Mouse (Mus musculus) lung, postnatal 0 days (tissue): Measurements from ENCODE around the gene 4931428F04Rik.

Source experiments
- CTCF ChIP-seq: IDR thresholded peaks from 2 replicates; pipeline ENCODE4 v1.5.1; 2016; ENCODE audit warnings: antibody characterized with exemption, mild to moderate bottlenecking
- EP300 ChIP-seq: IDR thresholded peaks from 2 replicates; pipeline ENCODE4 v1.6.1; 2016; ENCODE audit warnings: antibody characterized with exemption, mild to moderate bottlenecking, control low read depth

- TF ChIP-seq EP300 (no peak), CTCF (no peak; the same call in 1 of the 2 replicates)
Measured at GRCm38 (mm10) chr8:105311718-105312117, 22.1 kb upstream of the 4931428F04Rik start.
